Mouse (Mus musculus) MEL (cell line): ENCODE data around the gene Dguok. TPM values are rescaled to one million over a fixed set of nuclear protein-coding genes. Genes with fewer than 3 reads are reported as not detected.

Experiments used
- DNase-seq: peaks from one replicate; pipeline ENCODE4 v3.0.0; 2011; ENCODE audit warnings: low read depth, low spot score
- H3K27ac ChIP-seq: 2 replicates; pipeline ENCODE4 v1.5.1; 2012; ENCODE audit warnings: low read depth, mild to moderate bottlenecking, control low read depth, low read length, moderate library complexity; ENCODE audit not compliant: control insufficient read depth
- H3K27me3 ChIP-seq, 2 experiments: fragments of 150-350 bp in 1 of 2; sonication (generic) in 1 of 2; 2 replicates each; pipeline ENCODE4 v1.6.1; 2012; ENCODE audit warnings: low read length in 2 of 2, mild to moderate bottlenecking in 2 of 2, improper control_type of control experiment in 1 of 2, moderate library complexity in 1 of 2; ENCODE audit not compliant: insufficient read depth in 2 of 2, control insufficient read depth in 1 of 2
- H3K36me3 ChIP-seq, 2 experiments: 2 replicates each; pipeline ENCODE4 v1.6.1; 2012 to 2014; ENCODE audit warnings: low read length in 2 of 2, improper control_type of control experiment in 1 of 2, inconsistent platforms in 1 of 2, mild to moderate bottlenecking in 1 of 2; ENCODE audit not compliant: insufficient read depth in 2 of 2, control insufficient read depth in 1 of 2
- H3K4me1 ChIP-seq, 2 experiments: fragments of 150-350 bp in 1 of 2; sonication (generic) in 1 of 2; 2 replicates each; pipeline ENCODE4 v1.6.1; 2012; ENCODE audit warnings: low read length in 2 of 2, improper control_type of control experiment in 1 of 2, mild to moderate bottlenecking in 1 of 2; ENCODE audit not compliant: insufficient read depth in 2 of 2, control insufficient read depth in 1 of 2
- H3K4me3 ChIP-seq, 2 experiments: fragments of 150-350 bp in 1 of 2; sonication (generic) in 1 of 2; 2 replicates each; pipeline ENCODE4 v1.5.1; 2012; ENCODE audit warnings: low read depth in 2 of 2, low read length in 2 of 2, mild to moderate bottlenecking in 2 of 2, moderate library complexity in 2 of 2, control low read depth in 1 of 2, improper control_type of control experiment in 1 of 2; ENCODE audit not compliant: control insufficient read depth in 1 of 2, insufficient read depth in 1 of 2
- H3K79me2 ChIP-seq: 2 replicates; pipeline ENCODE4 v1.6.1; 2012; ENCODE audit warnings: mild to moderate bottlenecking, low read length, moderate library complexity; ENCODE audit not compliant: control insufficient read depth, poor library complexity, insufficient read depth
- H3K9ac ChIP-seq: 2 replicates; pipeline ENCODE4 v1.6.1; 2012; ENCODE audit warnings: low read depth, mild to moderate bottlenecking, control low read depth, low read length, moderate library complexity; ENCODE audit not compliant: control insufficient read depth, poor library complexity, severe bottlenecking
- H3K9me3 ChIP-seq: fragments of 150-350 bp; sonication (generic); replicated peaks from 2 replicates; pipeline ENCODE4 v1.6.1; 2012; ENCODE audit warnings: mild to moderate bottlenecking, low read length, improper control_type of control experiment, moderate library complexity; ENCODE audit not compliant: insufficient read depth
- BHLHE40 ChIP-seq: IDR thresholded peaks from 2 replicates; pipeline ENCODE4 v1.6.1; 2012; ENCODE audit warnings: low read depth, mild to moderate bottlenecking, inconsistent platforms, low read length, improper control_type of control experiment, borderline replicate concordance
- CHD1 ChIP-seq: IDR thresholded peaks from 2 replicates; pipeline ENCODE4 v1.6.1; 2012; ENCODE audit warnings: low read depth, mild to moderate bottlenecking, inconsistent platforms, low read length, improper control_type of control experiment
- CHD2 ChIP-seq: IDR thresholded peaks from 2 replicates; pipeline ENCODE4 v1.6.1; 2011; ENCODE audit warnings: low read length, improper control_type of control experiment
- E2F4 ChIP-seq: IDR thresholded peaks from 2 replicates; pipeline ENCODE4 v1.6.1; 2011; ENCODE audit warnings: low read depth, low read length, improper control_type of control experiment, borderline replicate concordance
- ELF1 ChIP-seq: IDR thresholded peaks from 2 replicates; pipeline ENCODE4 v1.6.1; 2014; ENCODE audit warnings: low read depth, mild to moderate bottlenecking, inconsistent platforms, low read length, improper control_type of control experiment, moderate library complexity
- EP300 ChIP-seq, 2 experiments: IDR thresholded peaks; 2 replicates each; pipeline ENCODE4 v1.6.1; 2011; ENCODE audit warnings: improper control_type of control experiment in 2 of 2, low read length in 2 of 2, low read depth in 1 of 2, mild to moderate bottlenecking in 1 of 2
- ETS1 ChIP-seq: IDR thresholded peaks from 2 replicates; pipeline ENCODE4 v1.6.1; 2012; ENCODE audit warnings: low read depth, mild to moderate bottlenecking, inconsistent platforms, low read length, improper control_type of control experiment, moderate library complexity
- GABPA ChIP-seq: IDR thresholded peaks from 2 replicates; pipeline ENCODE4 v1.6.1; 2012; ENCODE audit warnings: low read depth, mild to moderate bottlenecking, inconsistent platforms, low read length, improper control_type of control experiment, moderate library complexity
- GATA1 ChIP-seq: IDR thresholded peaks from 2 replicates; pipeline ENCODE4 v1.6.1; 2011; ENCODE audit warnings: low read depth, low read length, improper control_type of control experiment
- HCFC1 ChIP-seq: IDR thresholded peaks from 2 replicates; pipeline ENCODE4 v1.6.1; 2012; ENCODE audit warnings: low read depth, mild to moderate bottlenecking, inconsistent platforms, low read length, improper control_type of control experiment, moderate library complexity
- JUND ChIP-seq: IDR thresholded peaks from 2 replicates; pipeline ENCODE4 v1.6.1; 2011; ENCODE audit warnings: low read depth, mild to moderate bottlenecking, improper control_type of control experiment, low read length
- KAT2A ChIP-seq: conservative IDR thresholded peaks from 2 replicates; pipeline ENCODE4 v1.6.1; 2012; ENCODE audit warnings: low read depth, low read length, improper control_type of control experiment, inconsistent platforms
- MAFK ChIP-seq: IDR thresholded peaks from 2 replicates; pipeline ENCODE4 v1.6.1; 2011; ENCODE audit warnings: low read depth, mild to moderate bottlenecking, low read length, improper control_type of control experiment, borderline replicate concordance
- MAZ ChIP-seq: IDR thresholded peaks from 2 replicates; pipeline ENCODE4 v1.6.1; 2012; ENCODE audit warnings: low read depth, mild to moderate bottlenecking, inconsistent platforms, low read length, improper control_type of control experiment
- MYB ChIP-seq: IDR thresholded peaks from 2 replicates; pipeline ENCODE4 v1.6.1; 2011; ENCODE audit warnings: mild to moderate bottlenecking, low read depth, low read length, improper control_type of control experiment
- MYC ChIP-seq: IDR thresholded peaks from 2 replicates; pipeline ENCODE4 v1.6.1; 2011; ENCODE audit warnings: low read depth, mild to moderate bottlenecking, low read length, improper control_type of control experiment, moderate library complexity
- NELFE ChIP-seq: IDR thresholded peaks from 2 replicates; pipeline ENCODE4 v1.6.1; 2011; ENCODE audit warnings: low read depth, low read length, improper control_type of control experiment
- POLR2A ChIP-seq, 2 experiments: IDR thresholded peaks; 2 replicates each; pipeline ENCODE4 v1.6.1; 2011 to 2012; ENCODE audit warnings: low read length in 2 of 2, mild to moderate bottlenecking in 2 of 2, control low read depth in 1 of 2, improper control_type of control experiment in 1 of 2, low read depth in 1 of 2, moderate library complexity in 1 of 2; ENCODE audit not compliant: control insufficient read depth in 1 of 2, insufficient read depth in 1 of 2, poor library complexity in 1 of 2
- POLR2AphosphoS2 ChIP-seq: IDR thresholded peaks from 2 replicates; pipeline ENCODE4 v1.6.1; 2011; ENCODE audit warnings: low read length, improper control_type of control experiment
- RAD21 ChIP-seq: IDR thresholded peaks from 2 replicates; pipeline ENCODE4 v1.6.1; 2011; ENCODE audit warnings: mild to moderate bottlenecking, low read depth, low read length, improper control_type of control experiment
- RCOR1 ChIP-seq: IDR thresholded peaks from 2 replicates; pipeline ENCODE4 v1.6.1; 2012; ENCODE audit warnings: low read depth, mild to moderate bottlenecking, inconsistent platforms, low read length, improper control_type of control experiment
- TBP ChIP-seq: IDR thresholded peaks from 2 replicates; pipeline ENCODE4 v1.8.0; 2011; ENCODE audit warnings: low read depth, low read length, improper control_type of control experiment
- TCF12 ChIP-seq: IDR thresholded peaks from 2 replicates; pipeline ENCODE4 v1.6.1; 2014; ENCODE audit warnings: low read depth, mild to moderate bottlenecking, inconsistent platforms, low read length, improper control_type of control experiment, moderate library complexity
- USF1 ChIP-seq: IDR thresholded peaks from 2 replicates; pipeline ENCODE4 v1.6.1; 2014; ENCODE audit warnings: low read depth, mild to moderate bottlenecking, inconsistent platforms, low read length, improper control_type of control experiment, moderate library complexity
- ZC3H11A ChIP-seq: IDR thresholded peaks from 2 replicates; pipeline ENCODE4 v1.6.1; 2012; ENCODE audit warnings: low read depth, mild to moderate bottlenecking, inconsistent platforms, low read length, improper control_type of control experiment
- ZMIZ1 ChIP-seq: IDR thresholded peaks from 2 replicates; pipeline ENCODE4 v1.6.1; 2012; ENCODE audit warnings: low read depth, mild to moderate bottlenecking, inconsistent platforms, low read length, improper control_type of control experiment, moderate library complexity
- polyA plus RNA-seq, 2 experiments: library from polyadenylated mRNA; stranded (reverse) in 1 of 2; unstranded in 1 of 2; fragments of >175 nt in 1 of 2; fragments of >200 nt in 1 of 2; gene quantifications; 2 replicates each; pipeline versions ENCODE4 v1.2.1 to v1.2.4; 2012; ENCODE audit warnings: low replicate concordance in 2 of 2, low read depth in 1 of 2; ENCODE audit not compliant: insufficient read length in 2 of 2, insufficient read depth in 1 of 2, missing spikeins in 1 of 2
- total RNA-seq: library from RNA; depleted of rRNA; stranded (reverse); fragments of 300-350 nt; gene quantifications from 2 replicates; pipeline ENCODE4 v1.2.3, GENCODE M21; 2012

Dguok gene
- total and polyA plus RNA-seq, 3 experiments, result 13.4 to 21.0 TPM; not detected in 1

DNA sequence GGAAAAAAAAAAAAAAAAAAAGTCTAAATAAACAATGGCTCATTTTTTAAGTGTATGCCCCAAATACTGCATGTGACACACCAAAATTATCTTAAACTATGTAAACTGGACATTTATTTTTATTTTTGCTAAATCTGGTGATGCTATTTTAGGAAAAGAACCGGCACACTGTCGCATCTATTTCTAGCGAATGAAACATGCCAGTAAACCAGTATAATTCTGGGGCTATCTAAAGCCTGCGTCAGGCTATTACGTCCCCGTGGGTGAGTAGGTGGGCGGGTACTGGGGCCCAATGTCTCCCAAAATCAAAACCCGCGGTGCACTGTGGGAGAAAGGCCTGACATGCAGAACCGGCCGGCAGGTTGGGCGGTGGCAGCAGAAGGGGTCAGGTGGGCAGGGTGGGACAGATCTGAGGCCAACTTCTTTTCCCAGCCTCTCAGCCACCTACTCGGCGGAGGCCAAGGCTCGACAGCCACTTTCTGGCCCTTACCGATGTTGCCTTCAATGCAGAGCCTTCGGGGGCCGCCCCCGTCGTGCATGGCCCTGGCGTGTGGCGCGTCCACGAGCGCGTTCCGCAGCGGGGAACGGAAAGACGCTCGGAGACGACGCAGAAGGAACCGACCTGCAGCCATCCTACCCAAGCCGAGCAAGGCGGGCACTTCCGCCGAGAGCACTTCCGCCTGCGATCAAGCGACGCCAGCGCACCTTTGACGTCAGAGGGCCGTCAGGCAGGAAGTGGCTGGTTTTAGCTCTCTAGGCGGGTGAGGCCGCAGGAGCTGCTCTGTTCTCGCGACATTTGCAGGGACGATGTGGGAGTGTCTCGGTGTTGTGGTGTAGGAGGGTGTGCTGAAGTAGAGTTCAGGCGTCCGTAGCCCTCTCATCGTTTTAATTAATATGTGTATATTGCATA, at the start of gene Dguok (continued):
- peak; percentile 26; the same call in 1 of the 2 replicates for TF ChIP-seq RCOR1
- peak; percentile 65 for TF ChIP-seq MYC
- peak; percentile 89 to 96 for TF ChIP-seq POLR2A (IDR thresholded peaks at IDR 0.05; ENCODE audit: control insufficient read depth in 1 of 2, insufficient read depth in 1 of 2, low read depth in 1 of 2, low read length in 2 of 2, poor library complexity in 1 of 2)
- no peak for TF ChIP-seq RAD21
- peak; percentile 64 for TF ChIP-seq KAT2A
- TF ChIP-seq JUND, result no peak

DNA sequence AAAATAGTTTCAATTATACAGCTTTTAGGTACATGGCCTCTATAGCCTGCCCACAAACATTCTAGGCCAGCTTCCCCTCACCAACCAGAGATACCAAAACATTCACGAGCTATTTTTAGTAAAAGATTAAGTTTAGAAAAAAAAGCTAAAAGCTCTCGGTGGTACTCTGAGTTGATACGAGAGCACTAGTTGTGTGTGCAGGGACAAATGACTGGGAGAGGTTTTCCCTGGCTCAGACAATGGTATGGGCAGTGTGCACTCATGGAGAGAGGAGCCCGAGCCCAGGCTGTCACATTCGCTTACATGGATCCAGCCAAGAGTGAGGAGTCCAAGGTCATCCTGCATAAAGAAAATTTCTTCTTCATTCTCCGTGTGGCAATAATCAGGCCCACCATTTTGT, 49.2 kb upstream of the Dguok start:
- Histone ChIP-seq H3K36me3 (no peaks in the 10 kb centered on the region; a peak in 1 of 4 replicates), H3K4me1 (no peaks in the 10 kb centered on the region), H3K27me3 (no peaks in the 10 kb centered on the region), H3K27ac (no peak overlapping the region), H3K9me3 (no peaks in the 10 kb centered on the region), H3K79me2 (no peaks in the 10 kb centered on the region), H3K4me3 (no peak overlapping the region), H3K9ac (no peak overlapping the region)
- DNase-seq, result no peak
- TF ChIP-seq MAZ (no peak), POLR2AphosphoS2 (no peak), MYC (no peak), MAFK (no peak), RCOR1 (no peak), HCFC1 (no peak), NELFE (no peak), TCF12 (no peak), ZC3H11A (no peak), ETS1 (no peak)

DNA sequence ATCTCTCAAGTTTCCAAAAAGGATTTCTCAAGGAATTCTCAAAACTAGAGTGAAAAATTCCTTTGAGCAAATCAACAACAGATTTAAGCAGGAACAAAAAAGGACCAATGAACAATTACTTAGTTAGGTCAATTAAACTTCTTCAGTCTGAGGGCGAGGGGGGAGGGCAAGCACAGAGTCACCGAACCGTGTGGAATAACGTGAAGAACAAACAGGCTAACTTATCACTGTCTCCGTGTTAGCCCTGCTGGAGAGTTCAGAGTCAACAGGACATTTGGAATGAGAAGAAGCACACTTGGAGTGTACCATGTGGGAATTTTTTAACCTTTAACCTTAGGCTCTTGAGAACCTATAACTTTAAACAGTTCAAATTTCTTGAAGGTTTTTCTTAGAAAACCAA, 41.6 kb upstream of the Dguok start:
- DNase-seq, result no peak
- no peak overlapping the region for H3K4me3 ChIP-seq
- no peaks in the 10 kb centered on the region for H3K36me3 ChIP-seq
- TF ChIP-seq E2F4 (no peak), RCOR1 (no peak), ETS1 (no peak), GABPA (no peak), GATA1 (no peak), EP300 (IDR thresholded peaks at IDR 0.05; ENCODE audit: low read depth in 1 of 2, low read length in 2 of 2) (no peak), TBP (no peak), CHD1 (no peak), CHD2 (no peak), MAFK (no peak), MAZ (no peak), KAT2A (no peak), TCF12 (no peak), MYB (no peak), ELF1 (no peak), ZMIZ1 (no peak), POLR2AphosphoS2 (no peak), BHLHE40 (no peak), USF1 (no peak), POLR2A (IDR thresholded peaks at IDR 0.05; ENCODE audit: control insufficient read depth in 1 of 2, insufficient read depth in 1 of 2, low read depth in 1 of 2, low read length in 2 of 2, poor library complexity in 1 of 2) (no peak)
- no peaks in the 10 kb centered on the region for H3K9me3 ChIP-seq
- H3K9ac ChIP-seq, result no peak overlapping the region
- H3K4me1 ChIP-seq, result no peaks in the 10 kb centered on the region
- no peaks in the 10 kb centered on the region for H3K27me3 ChIP-seq
- H3K79me2 ChIP-seq, result no peaks in the 10 kb centered on the region
- no peak overlapping the region for H3K27ac ChIP-seq
